Comparison of ENCODE assay signal across 8 mouse cellular contexts in the genomic region with DNA sequence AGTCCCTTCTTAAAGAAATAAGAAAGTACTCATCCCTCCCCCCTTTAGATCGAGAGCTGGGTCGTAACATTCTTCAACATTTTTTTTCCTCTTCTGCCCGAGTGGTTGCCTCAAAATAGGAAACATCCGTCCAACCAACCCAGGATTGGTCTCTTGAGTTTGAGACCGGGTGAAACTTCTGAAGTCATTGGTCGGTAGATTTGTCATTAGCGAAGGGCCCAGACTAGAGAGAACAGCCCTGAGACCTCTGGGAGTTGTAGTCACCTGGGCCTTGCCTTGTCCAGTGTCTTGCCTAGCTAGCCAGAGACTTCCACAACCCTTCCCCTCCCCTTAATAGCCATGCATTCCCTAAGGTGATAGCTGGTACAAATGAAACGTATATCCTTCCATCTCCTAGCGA. TPM values are rescaled to one million over a fixed set of nuclear protein-coding genes. Genes with fewer than 3 reads are reported as not detected.
DNase-seq lines count a peak whose midpoint lies in the region; ATAC-seq and TF ChIP-seq lines count a peak whose summit lies in the region.

No protein-coding gene starts in this region.

- H3ac ChIP-seq in C2C12 (ENCODE audit: control insufficient read depth, insufficient read length, low read depth) (peak overlapping the region; percentile 78), myocyte (ENCODE audit: control insufficient read depth, insufficient read length) (peak overlapping the region; percentile 9)

- no peaks in the 10 kb centered on the region for H3K9me3 ChIP-seq in embryonic facial prominence, embryonic 15.5 days (replicated peaks)
- H3K9me3 ChIP-seq in heart, embryonic 10.5 days, result no peaks in the 10 kb centered on the region
- no peaks in the 10 kb centered on the region for H3K9me3 ChIP-seq in kidney, embryonic 14.5 days (ENCODE audit: control insufficient read depth, low read length)
- H3K9me3 ChIP-seq in liver, embryonic 11.5 days (ENCODE audit: control insufficient read depth, low read length), result no peaks in the 10 kb centered on the region
- no peaks in the 10 kb centered on the region for H3K9me3 ChIP-seq in stomach, embryonic 15.5 days

- H3K27me3 ChIP-seq in C2C12 (ENCODE audit: control insufficient read depth, insufficient read depth, insufficient read length) (no peaks in the 10 kb centered on the region), myocyte (ENCODE audit: control insufficient read depth, insufficient read depth, insufficient read length) (no peaks in the 10 kb centered on the region)
- H3K27me3 ChIP-seq in embryonic facial prominence, embryonic 15.5 days, result no peaks in the 10 kb centered on the region; the same call in 1 of the 2 replicates
- H3K27me3 ChIP-seq in heart, embryonic 10.5 days (ENCODE audit: insufficient read depth, poor library complexity, severe bottlenecking), result peaks cover 11% of the 10 kb centered on the region; the same call in 1 of the 2 replicates
- H3K27me3 ChIP-seq in kidney, embryonic 14.5 days (ENCODE audit: control insufficient read depth, insufficient read depth, low read length), result no peaks in the 10 kb centered on the region
- no peaks in the 10 kb centered on the region; the same call in 1 of the 2 replicates for H3K27me3 ChIP-seq in liver, embryonic 11.5 days (replicated peaks; ENCODE audit: control insufficient read depth, insufficient read depth, low read length)
- H3K27me3 ChIP-seq in stomach, embryonic 15.5 days (replicated peaks), result no peaks in the 10 kb centered on the region

- peak overlapping the region; percentile 100; the same call in 1 of the 2 replicates for H3K27ac ChIP-seq in bone marrow, adult 2 months (ENCODE audit: control insufficient read depth, insufficient read depth, low read depth, low read length, poor library complexity)
- peak overlapping the region; percentile 95 for H3K27ac ChIP-seq in embryonic facial prominence, embryonic 15.5 days (replicated peaks)
- H3K27ac ChIP-seq in heart, embryonic 10.5 days, result peak overlapping the region; percentile 91
- no peak overlapping the region for H3K27ac ChIP-seq in kidney, embryonic 14.5 days (ENCODE audit: low read depth, low read length)
- H3K27ac ChIP-seq in liver, embryonic 11.5 days (ENCODE audit: low read depth, low read length), result peak overlapping the region; percentile 96
- peak overlapping the region; percentile 96; the same call in 1 of the 2 replicates for H3K27ac ChIP-seq in stomach, embryonic 15.5 days

- peak overlapping the region; percentile 50; the same call in 1 of the 2 replicates for H3K9ac ChIP-seq in embryonic facial prominence, embryonic 15.5 days
- H3K9ac ChIP-seq in kidney, embryonic 14.5 days (ENCODE audit: low read depth, low read length), result peak overlapping the region; percentile 62; the same call in 1 of the 2 replicates
- H3K9ac ChIP-seq in liver, embryonic 11.5 days (ENCODE audit: low read depth, low read length), result peak overlapping the region; percentile 74
- peak overlapping the region; percentile 19; the same call in 1 of the 2 replicates for H3K9ac ChIP-seq in stomach, embryonic 15.5 days

- TF ChIP-seq CTCF in C2C12 (IDR thresholded peaks at IDR 0.05; ENCODE audit: control insufficient read depth, insufficient read depth, insufficient read length), result no peak
- TF ChIP-seq CTCF in bone marrow, adult 2 months (IDR thresholded peaks at IDR 0.05; ENCODE audit: control insufficient read depth, insufficient read depth, low read length), result no peak

- no peaks in the 10 kb centered on the region for H3K79me3 ChIP-seq in C2C12 (ENCODE audit: low read depth)

- no peak for TF ChIP-seq POLR2A in bone marrow, adult 2 months (IDR thresholded peaks at IDR 0.05; ENCODE audit: borderline replicate concordance, control insufficient read depth, low read depth, low read length)
- TF ChIP-seq POLR2A in myocyte (IDR thresholded peaks at IDR 0.05; ENCODE audit: insufficient read length, low read depth), result no peak

- H3K36me3 ChIP-seq in C2C12 (ENCODE audit: control insufficient read depth, insufficient read depth), result peaks cover 15% of the 10 kb centered on the region
- no peaks in the 10 kb centered on the region for H3K36me3 ChIP-seq in embryonic facial prominence, embryonic 15.5 days
- H3K36me3 ChIP-seq in heart, embryonic 10.5 days, result peaks cover 21% of the 10 kb centered on the region; the same call in 1 of the 2 replicates
- peaks cover 11% of the 10 kb centered on the region; the same call in 1 of the 2 replicates for H3K36me3 ChIP-seq in kidney, embryonic 14.5 days (ENCODE audit: control insufficient read depth, insufficient read depth, low read length)
- no peaks in the 10 kb centered on the region for H3K36me3 ChIP-seq in liver, embryonic 11.5 days (ENCODE audit: control insufficient read depth, insufficient read depth, low read length)
- no peaks in the 10 kb centered on the region for H3K36me3 ChIP-seq in myocyte (ENCODE audit: control insufficient read depth, insufficient read depth)
- H3K36me3 ChIP-seq in stomach, embryonic 15.5 days, result no peaks in the 10 kb centered on the region

- peak overlapping the region; percentile 68 for H3K4me2 ChIP-seq in embryonic facial prominence, embryonic 15.5 days (replicated peaks)
- H3K4me2 ChIP-seq in kidney, embryonic 14.5 days (replicated peaks; ENCODE audit: low read depth, low read length), result peak overlapping the region; percentile 69
- peak overlapping the region; percentile 77 for H3K4me2 ChIP-seq in liver, embryonic 11.5 days
- peak overlapping the region; percentile 82 for H3K4me2 ChIP-seq in myocyte (ENCODE audit: low read depth)
- peak overlapping the region; percentile 75 for H3K4me2 ChIP-seq in stomach, embryonic 15.5 days

- peak; percentile 77 for ATAC-seq in embryonic facial prominence, embryonic 15.5 days (ENCODE audit: insufficient number of reproducible peaks, low FRiP score, low TSS enrichment, low read depth)
- peak; percentile 80 for ATAC-seq in kidney, embryonic 14.5 days (ENCODE audit: low FRiP score, low TSS enrichment)
- ATAC-seq in liver, embryonic 11.5 days (replicated peaks; ENCODE audit: low FRiP score), result peak; percentile 70
- ATAC-seq in stomach, embryonic 15.5 days (ENCODE audit: insufficient read depth, low FRiP score, low read depth), result peak; percentile 78; the same call in 1 of the 2 replicates

- no peaks in the 10 kb centered on the region for H3K4me1 ChIP-seq in bone marrow, adult 2 months (ENCODE audit: control insufficient read depth, insufficient read depth, low read length)
- no peaks in the 10 kb centered on the region for H3K4me1 ChIP-seq in embryonic facial prominence, embryonic 15.5 days
- no peaks in the 10 kb centered on the region for H3K4me1 ChIP-seq in heart, embryonic 10.5 days
- H3K4me1 ChIP-seq in kidney, embryonic 14.5 days (ENCODE audit: control insufficient read depth, insufficient read depth, low read length), result no peaks in the 10 kb centered on the region
- no peaks in the 10 kb centered on the region for H3K4me1 ChIP-seq in liver, embryonic 11.5 days (replicated peaks; ENCODE audit: control insufficient read depth, insufficient read depth, low read length)
- H3K4me1 ChIP-seq in stomach, embryonic 15.5 days, result no peaks in the 10 kb centered on the region

- DNase-seq in heart, embryonic 10.5 days (ENCODE audit: low spot score), result peak; percentile 86
- peak; percentile 34 for DNase-seq in liver, embryonic 11.5 days (ENCODE audit: low spot score)

- H3K79me2 ChIP-seq in C2C12 (ENCODE audit: control insufficient read depth, insufficient read depth) (peaks cover 5% of the 10 kb centered on the region), myocyte (ENCODE audit: control insufficient read depth, insufficient read depth) (peaks cover 5% of the 10 kb centered on the region)

- 13% methylated on average over 9 of the region's 9 CpGs for WGBS in bone marrow, adult 2 months
- WGBS in embryonic facial prominence, embryonic 15.5 days, result 13% methylated on average over 9 of the region's 9 CpGs
- WGBS in heart, embryonic 10.5 days, result 10% methylated on average over 9 of the region's 9 CpGs
- 27% methylated on average over 9 of the region's 9 CpGs for WGBS in kidney, embryonic 14.5 days
- 17% methylated on average over 9 of the region's 9 CpGs for WGBS in liver, embryonic 11.5 days
- 16% methylated on average over 9 of the region's 9 CpGs for WGBS in stomach, embryonic 15.5 days

- peak overlapping the region; percentile 60 for H3K4me3 ChIP-seq in C2C12 (ENCODE audit: insufficient read depth, poor library complexity, severe bottlenecking)
- peak overlapping the region; percentile 97 for H3K4me3 ChIP-seq in bone marrow, adult 2 months (replicated peaks; ENCODE audit: control insufficient read depth, low read depth, low read length)
- peak overlapping the region; percentile 56 for H3K4me3 ChIP-seq in embryonic facial prominence, embryonic 15.5 days (replicated peaks)
- peak overlapping the region; percentile 65 for H3K4me3 ChIP-seq in heart, embryonic 10.5 days
- peak overlapping the region; percentile 52 for H3K4me3 ChIP-seq in kidney, embryonic 14.5 days (ENCODE audit: low read length)
- peak overlapping the region; percentile 63 for H3K4me3 ChIP-seq in liver, embryonic 11.5 days (ENCODE audit: low read depth, low read length)
- peak overlapping the region; percentile 64 for H3K4me3 ChIP-seq in myocyte
- H3K4me3 ChIP-seq in stomach, embryonic 15.5 days (replicated peaks), result peak overlapping the region; percentile 57

TF ChIP-seq in C2C12, 6 proteins besides CTCF, POLR2A, EP300 and RAD21 (continues in another document):
- TF ChIP-seq CEBPB (IDR thresholded peaks at IDR 0.05; ENCODE audit: low read depth), result no peak
- TF ChIP-seq MAX (IDR thresholded peaks at IDR 0.05), result no peak
- no peak for TF ChIP-seq FOSL1 (IDR thresholded peaks at IDR 0.05; ENCODE audit: insufficient read depth, low read length, poor library complexity, severe bottlenecking)
- TF ChIP-seq MYOD1 (IDR thresholded peaks at IDR 0.05; ENCODE audit: control insufficient read depth, insufficient read length, low read depth), result no peak

TF ChIP-seq in myocyte, 11 proteins besides CTCF, POLR2A, EP300 and RAD21 (continues in another document):
- TF ChIP-seq SRF (IDR thresholded peaks at IDR 0.05; ENCODE audit: control insufficient read depth, insufficient read length, low read depth) (no peak), POLR2AphosphoS2 (IDR thresholded peaks at IDR 0.05; ENCODE audit: insufficient read length, low read depth) (no peak), E2F4 (IDR thresholded peaks at IDR 0.05; ENCODE audit: insufficient read depth) (no peak), MYOD1 (IDR thresholded peaks at IDR 0.05; ENCODE audit: control insufficient read depth in 1 of 3, insufficient read length in 2 of 3, low read depth in 2 of 3) (no peak)

RNA-seq across cellular contexts. Expression of gene Msl3, which starts 1.3 kb away (rescaled TPM):
- polyA plus RNA-seq in C2C12 (2012; fragmentation: generic; extraction: Trizol) (17.6 TPM), myocyte (2012; fragmentation: generic; extraction: Trizol) (12.8 TPM)
- 26.9 and 29.2 TPM in 2 replicates for polyA plus RNA-seq in bone marrow, adult 2 months (2011; ENCODE audit: insufficient read depth, insufficient read length, low replicate concordance, missing spikeins)
- polyA plus RNA-seq in embryonic facial prominence, embryonic 15.5 days (2015; fragmentation: Nextera tagmentation; extraction: Ambion mirVana), result 37.8 and 41.9 TPM in 2 replicates
- 31.3 and 32.4 TPM in 2 replicates for polyA plus RNA-seq in heart, embryonic 10.5 days (2016; fragmentation: Nextera tagmentation; extraction: Ambion mirVana)
- 32.6 and 41.6 TPM in 2 replicates for polyA plus RNA-seq in kidney, embryonic 14.5 days (2014; fragmentation: Nextera tagmentation; extraction: Ambion mirVana)
- 35.5 and 38.2 TPM in 2 replicates for polyA plus RNA-seq in liver, embryonic 11.5 days (2014; fragmentation: Nextera tagmentation; extraction: Ambion mirVana)
- 33.2 and 36.8 TPM in 2 replicates for polyA plus RNA-seq in stomach, embryonic 15.5 days (2015; fragmentation: Nextera tagmentation; extraction: Ambion mirVana)

Comparison
In these comparisons a context has a peak if more than half of its experiments do, and no peak if none do; other contexts are left out.
1. H3K9ac ChIP-seq: peak in every context shown above with its lines; median percentile 74 in liver, embryonic 11.5 days; 62 in kidney, embryonic 14.5 days; 50 in embryonic facial prominence, embryonic 15.5 days; 19 in stomach, embryonic 15.5 days.